11 mouse cellular contexts compared by ENCODE assay signal in the genomic region with DNA sequence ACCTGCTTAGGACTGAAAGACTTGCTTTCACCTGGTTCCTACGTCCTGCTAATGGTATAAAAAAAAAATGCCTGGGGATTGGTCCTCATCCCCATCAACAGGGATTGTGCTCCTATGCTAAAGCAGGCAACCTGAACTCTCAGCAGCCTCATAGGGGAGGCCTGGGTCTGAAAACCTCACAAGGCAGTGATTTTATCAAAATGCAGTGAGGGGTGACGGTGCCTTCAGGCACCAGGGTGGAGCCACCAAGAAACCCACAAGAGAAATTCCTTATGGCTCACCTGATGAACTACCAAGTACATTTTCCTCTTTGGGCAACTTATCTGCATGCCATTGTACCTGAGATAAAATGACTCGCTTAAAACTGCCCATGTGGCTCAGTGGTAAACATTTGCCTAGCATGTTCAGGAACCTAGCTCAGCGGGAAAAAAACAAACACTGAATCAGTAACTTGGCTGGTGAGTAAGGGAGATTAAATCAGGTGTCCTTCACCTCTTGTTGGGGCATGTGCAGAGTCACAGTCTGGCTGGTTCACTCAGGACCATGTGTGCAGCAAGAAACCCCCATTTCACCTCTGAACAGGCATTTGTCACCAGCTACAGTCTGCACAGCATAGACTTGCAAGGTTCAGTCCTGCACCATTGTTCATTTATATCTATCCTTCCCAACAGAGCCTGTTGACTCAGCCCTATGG. TPM values are rescaled to one million over a fixed set of nuclear protein-coding genes. Genes with fewer than 3 reads are reported as not detected.
DNase-seq lines count a peak whose midpoint lies in the region; ATAC-seq lines count a peak whose summit lies in the region.
"Had no signal": no experiment of that assay in that cellular context is flagged by ENCODE, and none has a peak within 500 bp of the region (broad histone marks: within the 10 kb centered on the region; RNA-seq: fewer than 3 reads in every experiment).

No protein-coding gene starts in this region.

- no peaks in the 10 kb centered on the region for H3K4me1 ChIP-seq in kidney, embryonic 14.5 days (ENCODE audit: control insufficient read depth, insufficient read depth, low read length)
- H3K4me1 ChIP-seq in liver, embryonic 16.5 days (ENCODE audit: control insufficient read depth, low read depth, low read length) = peaks cover 5% of the 10 kb centered on the region; the same call in 1 of the 2 replicates
- H3K4me1 ChIP-seq in stomach, embryonic 16.5 days (ENCODE audit: control insufficient read depth, insufficient read depth, low read length) = peaks cover 6% of the 10 kb centered on the region; the same call in 1 of the 2 replicates
- H3K4me1 ChIP-seq: heart, embryonic 12.5 days had no signal

- no peaks in the 10 kb centered on the region for H3K36me3 ChIP-seq in kidney, embryonic 14.5 days (ENCODE audit: control insufficient read depth, insufficient read depth, low read length)
- no peaks in the 10 kb centered on the region for H3K36me3 ChIP-seq in liver, embryonic 16.5 days (ENCODE audit: control insufficient read depth, insufficient read depth)
- H3K36me3 ChIP-seq in stomach, embryonic 16.5 days (ENCODE audit: control insufficient read depth, insufficient read depth, low read length) = no peaks in the 10 kb centered on the region
- H3K36me3 ChIP-seq: heart, embryonic 12.5 days had no signal

- no peak overlapping the region for H3K9ac ChIP-seq in kidney, embryonic 14.5 days (ENCODE audit: low read depth, low read length)
- H3K9ac ChIP-seq in liver, embryonic 16.5 days (ENCODE audit: low read depth, low read length) = no peak overlapping the region
- H3K9ac ChIP-seq in stomach, embryonic 16.5 days (ENCODE audit: low read length) = no peak overlapping the region
- H3K9ac ChIP-seq: heart, embryonic 12.5 days had no signal

- peak; percentile 73 for ATAC-seq in kidney, embryonic 14.5 days (ENCODE audit: low FRiP score, low TSS enrichment)
- ATAC-seq in liver, embryonic 16.5 days (ENCODE audit: low read depth) = peak; percentile 81
- ATAC-seq in stomach, embryonic 16.5 days (ENCODE audit: insufficient read depth, low FRiP score) = peak; percentile 82

- H3K4me2 ChIP-seq in kidney, embryonic 14.5 days (replicated peaks; ENCODE audit: low read depth, low read length) = no peak overlapping the region
- no peak overlapping the region for H3K4me2 ChIP-seq in liver, embryonic 16.5 days (ENCODE audit: low read depth, low read length)
- no peak overlapping the region for H3K4me2 ChIP-seq in stomach, embryonic 16.5 days (ENCODE audit: low read depth, low read length)
- H3K4me2 ChIP-seq: heart, embryonic 12.5 days had no signal

- peak overlapping the region; percentile 74; the same call in 1 of the 2 replicates for H3K27ac ChIP-seq in kidney, embryonic 14.5 days (ENCODE audit: low read depth, low read length)
- H3K27ac ChIP-seq in liver, embryonic 16.5 days (ENCODE audit: low read length) = peak overlapping the region; percentile 29; the same call in 1 of the 2 replicates
- H3K27ac ChIP-seq in stomach, embryonic 16.5 days (ENCODE audit: low read length) = peak overlapping the region; percentile 85

- H3K9me3 ChIP-seq in kidney, embryonic 14.5 days (ENCODE audit: control insufficient read depth, low read length) = no peaks in the 10 kb centered on the region
- H3K9me3 ChIP-seq in liver, embryonic 16.5 days (replicated peaks; ENCODE audit: control insufficient read depth, low read length) = no peaks in the 10 kb centered on the region
- H3K9me3 ChIP-seq in stomach, embryonic 16.5 days (replicated peaks; ENCODE audit: control insufficient read depth, low read length) = no peaks in the 10 kb centered on the region
- H3K9me3 ChIP-seq: heart, embryonic 12.5 days had no signal

- peak; percentile 17 to 45 for DNase-seq in lung, adult 18-20 months
- DNase-seq in lung, postnatal 14 days = no peak
- DNase-seq in testis, postnatal 10 days (ENCODE audit: low spot score) = no peak
- DNase-seq in B cell, adult 2 months = no peak
- no peak for DNase-seq in MN1 (ENCODE audit: low spot score)
- DNase-seq: cerebellum, adult 11-12 months had no signal

- no peak overlapping the region for H3K4me3 ChIP-seq in kidney, embryonic 14.5 days (ENCODE audit: low read length)
- no peak overlapping the region for H3K4me3 ChIP-seq in liver, embryonic 16.5 days (ENCODE audit: low read depth, low read length)
- H3K4me3 ChIP-seq in stomach, embryonic 16.5 days (replicated peaks; ENCODE audit: low read length) = no peak overlapping the region
- H3K4me3 ChIP-seq: heart, embryonic 12.5 days had no signal

- H3K27me3 ChIP-seq in kidney, embryonic 14.5 days (ENCODE audit: control insufficient read depth, insufficient read depth, low read length) = no peaks in the 10 kb centered on the region
- no peaks in the 10 kb centered on the region for H3K27me3 ChIP-seq in liver, embryonic 16.5 days (ENCODE audit: control insufficient read depth, insufficient read depth, low read depth, low read length)
- H3K27me3 ChIP-seq in stomach, embryonic 16.5 days (ENCODE audit: control insufficient read depth, insufficient read depth, low read length) = no peaks in the 10 kb centered on the region

- 57% methylated on average over 4 of the region's 4 CpGs for WGBS in kidney, embryonic 14.5 days
- WGBS in liver, embryonic 16.5 days (ENCODE audit: insufficient replicate concordance) = 38% methylated on average over 4 of the region's 4 CpGs
- WGBS in stomach, embryonic 16.5 days = 46% methylated on average over 4 of the region's 4 CpGs

RNA-seq across cellular contexts. Expression of gene Tmprss2, which starts 17.0 kb away (rescaled TPM):
- polyA plus RNA-seq in kidney, embryonic 14.5 days (2014; fragmentation: Nextera tagmentation; extraction: Ambion mirVana) = 10.6 and 21.2 TPM in 2 replicates
- polyA plus RNA-seq in liver, embryonic 16.5 days (2015; fragmentation: Nextera tagmentation; extraction: Ambion mirVana) = 4.2 and 4.5 TPM in 2 replicates
- 47.3 and 57.5 TPM in 2 replicates for polyA plus RNA-seq in stomach, embryonic 16.5 days (2015; fragmentation: Nextera tagmentation; extraction: Ambion mirVana)
- polyA plus RNA-seq: C2C12 had no signal

Comparison
In these comparisons a context has a peak if more than half of its experiments do, and no peak if none do; other contexts are left out.
1. DNase-seq: peak in lung, adult 18-20 months (2 of 2); none in lung, postnatal 14 days (single experiment), testis, postnatal 10 days (single experiment), B cell, adult 2 months (0 of 2) and MN1 (single experiment).
2. H3K27ac ChIP-seq: peak in every context shown above with its lines; median percentile 85 in stomach, embryonic 16.5 days; 74 in kidney, embryonic 14.5 days; 29 in liver, embryonic 16.5 days.
3. Peak in every context shown above with its lines, with median percentiles within 50 percentile points of each other: ATAC-seq.